Mouse (Mus musculus) G1E (cell line): Measurements from ENCODE around the gene Svs2.

ENCODE experiments used
- CTCF ChIP-seq: IDR thresholded peaks from 2 replicates; pipeline ENCODE4 v1.5.1; 2012; ENCODE audit warnings: low read depth, low read length, inconsistent platforms, mixed read lengths
- TAL1 ChIP-seq: conservative IDR thresholded peaks from 2 replicates; pipeline ENCODE4 v1.6.1; 2012; ENCODE audit warnings: low read depth, low read length, inconsistent platforms, mixed read lengths

- TF ChIP-seq CTCF (no peak), TAL1 (no peak)
Observed at GRCm38 (mm10) chr2:164188722-164189121, 49.5 kb downstream of the Svs2 start.
